Mouse (Mus musculus): ENCODE results near the gene Usp43. TPM values are rescaled to one million over a fixed set of nuclear protein-coding genes. Genes with fewer than 3 reads are reported as not detected.

The Usp43 gene
- polyA plus RNA-seq, 1 experiment from 2014 or later: 1.9 TPM

- no peaks in the 10 kb centered on the region for H3K36me3 ChIP-seq (ENCODE audit: insufficient read depth, low read length)
- ATAC-seq (ENCODE audit: low FRiP score, low TSS enrichment): no peak
- H3K9me3 ChIP-seq (ENCODE audit: low read length): no peaks in the 10 kb centered on the region
- no peak overlapping the region for H3K27ac ChIP-seq (ENCODE audit: low read length)
- H3K4me1 ChIP-seq (ENCODE audit: insufficient read depth, low read length): no peaks in the 10 kb centered on the region
- no peaks in the 10 kb centered on the region for H3K27me3 ChIP-seq (ENCODE audit: insufficient read depth, low read length)
- no peak overlapping the region for H3K4me2 ChIP-seq (replicated peaks; ENCODE audit: low read depth, low read length)
- H3K4me3 ChIP-seq (ENCODE audit: low read length): no peak overlapping the region
- WGBS: 89% methylated on average over 6 of the region's 6 CpGs
- no peak overlapping the region for H3K9ac ChIP-seq (replicated peaks; ENCODE audit: low read length)
Observed at GRCm38 (mm10) chr11:67821560-67821959, 100.4 kb downstream of the Usp43 start.

DNA sequence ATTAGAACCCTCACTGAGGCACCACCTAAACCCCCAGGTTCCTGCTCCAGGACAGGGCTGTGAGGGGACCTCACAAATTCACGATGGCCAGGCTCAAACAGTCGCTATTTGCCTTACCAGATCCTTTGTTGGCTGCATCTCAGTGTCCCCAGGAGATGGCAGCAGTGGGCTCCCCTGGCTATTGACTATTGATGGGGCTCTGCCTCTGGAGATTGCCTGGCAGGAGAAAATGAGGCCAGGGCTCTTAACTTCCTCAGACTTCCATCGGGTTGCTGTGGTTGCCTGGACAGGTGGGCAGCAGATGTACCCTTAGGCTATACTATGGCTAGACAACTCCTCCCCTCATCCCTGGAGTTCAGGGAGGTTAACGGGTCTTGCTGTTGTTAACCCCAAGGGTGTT lies 101.7 kb downstream of the Usp43 start:
- 24% methylated on average over 4 of the region's 4 CpGs for WGBS

GRCm38 (mm10) chr11:67819604-67820003 lies 102.3 kb downstream of the Usp43 start:
- no peaks in the 10 kb centered on the region for H3K36me3 ChIP-seq (ENCODE audit: insufficient read depth, low read length)
- peak overlapping the region; percentile 36 for H3K4me2 ChIP-seq (replicated peaks; ENCODE audit: low read depth, low read length)
- ATAC-seq (ENCODE audit: low FRiP score, low TSS enrichment): 0 out of 2 replicates have a peak, but pooled peaks have one; percentile 19
- H3K9me3 ChIP-seq (ENCODE audit: low read length): no peaks in the 10 kb centered on the region
- 0 out of 2 replicates have a peak overlapping the region, but pooled peaks have one; percentile 8 for H3K9ac ChIP-seq (replicated peaks; ENCODE audit: low read length)
- H3K27ac ChIP-seq (ENCODE audit: low read length): no peak overlapping the region
- no peaks in the 10 kb centered on the region for H3K27me3 ChIP-seq (ENCODE audit: insufficient read depth, low read length)
- H3K4me1 ChIP-seq (ENCODE audit: insufficient read depth, low read length): no peaks in the 10 kb centered on the region
- 0 out of 2 replicates have a peak overlapping the region, but pooled peaks have one; percentile 5 for H3K4me3 ChIP-seq (ENCODE audit: low read length)
- WGBS: 14% methylated on average over 5 of the region's 5 CpGs

More for the DNA sequence above, 101.7 kb downstream of the Usp43 start:
- Histone ChIP-seq H3K4me2 (replicated peaks; ENCODE audit: low read depth, low read length) (no peak overlapping the region), H3K36me3 (ENCODE audit: insufficient read depth, low read length) (no peaks in the 10 kb centered on the region), H3K27me3 (ENCODE audit: insufficient read depth, low read length) (no peaks in the 10 kb centered on the region), H3K27ac (ENCODE audit: low read length) (no peak overlapping the region), H3K4me3 (ENCODE audit: low read length) (no peak overlapping the region), H3K9ac (replicated peaks; ENCODE audit: low read length) (no peak overlapping the region), H3K9me3 (ENCODE audit: low read length) (no peaks in the 10 kb centered on the region), H3K4me1 (ENCODE audit: insufficient read depth, low read length) (no peaks in the 10 kb centered on the region)
- no peak for ATAC-seq (ENCODE audit: low FRiP score, low TSS enrichment)

DNA sequence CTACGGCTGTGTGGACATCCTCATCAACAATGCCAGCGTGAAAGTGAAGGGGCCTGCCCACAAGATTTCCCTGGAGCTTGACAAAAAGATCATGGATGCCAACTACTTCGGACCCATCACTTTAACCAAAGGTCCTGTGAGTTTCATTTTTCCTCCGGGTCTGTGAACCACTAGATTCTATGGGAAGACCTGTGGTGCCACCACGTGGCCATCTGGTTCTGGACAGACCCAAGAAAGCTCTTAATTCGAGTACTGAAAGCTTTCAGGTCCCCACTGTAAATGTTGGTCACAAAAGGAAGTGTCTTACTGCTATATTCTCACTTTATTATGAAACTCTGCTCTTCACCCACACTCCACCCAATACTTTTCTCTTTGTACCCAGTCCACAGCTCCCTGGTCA lies 110.4 kb downstream of the Usp43 start:
- ATAC-seq (ENCODE audit: low FRiP score, low TSS enrichment): no peak
- Histone ChIP-seq H3K9ac (replicated peaks; ENCODE audit: low read length) (no peak overlapping the region), H3K9me3 (ENCODE audit: low read length) (no peaks in the 10 kb centered on the region), H3K36me3 (ENCODE audit: insufficient read depth, low read length) (no peaks in the 10 kb centered on the region), H3K4me1 (ENCODE audit: insufficient read depth, low read length) (no peaks in the 10 kb centered on the region), H3K4me2 (replicated peaks; ENCODE audit: low read depth, low read length) (no peak overlapping the region), H3K4me3 (ENCODE audit: low read length) (no peak overlapping the region), H3K27me3 (ENCODE audit: insufficient read depth, low read length) (no peaks in the 10 kb centered on the region), H3K27ac (ENCODE audit: low read length) (no peak overlapping the region)
- whole genome bisulfite sequencing: 81% methylated on average over 6 of the region's 6 CpGs

- no peak overlapping the region for H3K4me2 ChIP-seq (replicated peaks; ENCODE audit: low read depth, low read length)
- WGBS: 78% methylated on average over 5 of the region's 5 CpGs
- no peak for ATAC-seq (ENCODE audit: low FRiP score, low TSS enrichment)
Observed at GRCm38 (mm10) chr11:67808051-67808450, 113.9 kb downstream of the Usp43 start.

DNA sequence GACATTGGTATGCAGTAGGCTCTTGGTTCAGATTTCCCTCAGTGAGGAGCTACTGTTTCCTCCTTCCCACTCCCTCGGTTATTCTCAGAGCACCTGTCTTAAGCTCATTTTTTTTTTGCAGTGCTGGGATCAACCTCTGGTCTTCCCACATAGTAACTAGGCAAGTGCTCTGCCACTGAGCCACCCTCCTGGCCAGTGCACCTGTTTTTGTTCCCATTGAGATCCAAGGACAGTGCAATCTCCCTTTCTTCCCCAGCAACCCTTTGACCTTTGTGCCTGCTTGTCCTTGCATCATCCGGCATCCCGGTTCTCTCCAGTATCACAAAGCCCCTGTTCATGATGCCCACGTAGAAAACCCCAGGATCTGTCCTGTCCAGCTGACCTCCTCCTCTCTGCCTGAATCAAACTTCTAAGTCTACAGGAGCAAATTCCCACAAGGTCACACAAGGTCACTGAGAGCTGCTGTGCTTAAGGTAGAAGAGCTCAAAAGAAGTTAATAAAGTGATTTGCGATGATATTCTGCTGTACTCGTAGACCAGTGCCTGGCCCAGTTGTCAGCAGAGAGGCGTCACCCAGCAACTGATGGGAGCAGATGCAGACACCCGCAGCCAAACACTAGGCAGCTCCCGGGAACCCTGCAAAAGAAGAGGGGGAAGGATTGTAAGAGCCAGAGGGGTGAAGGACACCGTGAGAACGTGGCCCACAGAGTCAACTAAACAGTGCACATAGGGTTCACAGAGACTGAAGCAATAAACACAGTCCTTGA lies 114.9 kb downstream of the Usp43 start:
- H3K9me3 ChIP-seq (ENCODE audit: low read length): no peaks in the 10 kb centered on the region
- H3K4me2 ChIP-seq (replicated peaks; ENCODE audit: low read depth, low read length): no peak overlapping the region
- no peak overlapping the region for H3K9ac ChIP-seq (replicated peaks; ENCODE audit: low read length)
- WGBS: 81% methylated on average over 11 of the region's 11 CpGs
- no peaks in the 10 kb centered on the region for H3K4me1 ChIP-seq (ENCODE audit: insufficient read depth, low read length)
- ATAC-seq (ENCODE audit: low FRiP score, low TSS enrichment): no peak
- no peaks in the 10 kb centered on the region for H3K36me3 ChIP-seq (ENCODE audit: insufficient read depth, low read length)
- H3K27ac ChIP-seq (ENCODE audit: low read length): no peak overlapping the region
- H3K4me3 ChIP-seq (ENCODE audit: low read length): no peak overlapping the region
- H3K27me3 ChIP-seq (ENCODE audit: insufficient read depth, low read length): no peaks in the 10 kb centered on the region

More at GRCm38 (mm10) chr11:67808051-67808450, 113.9 kb downstream of the Usp43 start:
- H3K27me3 ChIP-seq (ENCODE audit: insufficient read depth, low read length): no peaks in the 10 kb centered on the region
- H3K4me1 ChIP-seq (ENCODE audit: insufficient read depth, low read length): no peaks in the 10 kb centered on the region
- no peaks in the 10 kb centered on the region for H3K36me3 ChIP-seq (ENCODE audit: insufficient read depth, low read length)
- H3K9ac ChIP-seq (replicated peaks; ENCODE audit: low read length): no peak overlapping the region
- H3K27ac ChIP-seq (ENCODE audit: low read length): no peak overlapping the region
- H3K9me3 ChIP-seq (ENCODE audit: low read length): no peaks in the 10 kb centered on the region
- no peak overlapping the region for H3K4me3 ChIP-seq (ENCODE audit: low read length)

DNA sequence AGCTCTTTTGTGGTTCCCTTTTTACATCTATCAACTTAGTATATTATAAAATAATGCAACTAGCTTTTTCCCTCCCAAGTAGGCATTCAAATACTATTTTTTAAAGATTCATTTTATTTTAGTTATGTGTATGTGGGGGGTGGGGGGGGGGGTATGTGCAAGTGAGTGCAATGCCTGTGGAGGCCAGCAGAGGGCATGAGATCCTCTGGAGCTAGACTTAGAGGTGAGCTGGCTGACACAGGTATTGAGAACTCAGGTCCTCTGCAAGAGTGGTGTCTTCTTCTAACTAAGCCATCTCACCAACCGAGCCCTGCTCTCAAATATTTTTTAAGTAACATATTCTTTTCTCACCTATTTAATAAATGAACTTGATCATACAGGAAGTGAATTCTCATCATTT lies 116.4 kb downstream of the Usp43 start:
- no peak for ATAC-seq (ENCODE audit: low FRiP score, low TSS enrichment)
- no peaks in the 10 kb centered on the region for H3K36me3 ChIP-seq (ENCODE audit: insufficient read depth, low read length)
- no peak overlapping the region for H3K9ac ChIP-seq (replicated peaks; ENCODE audit: low read length)
- no peak overlapping the region for H3K4me2 ChIP-seq (replicated peaks; ENCODE audit: low read depth, low read length)
- 92% methylated on average over 1 of the region's 1 CpGs for whole genome bisulfite sequencing
- H3K27me3 ChIP-seq (ENCODE audit: insufficient read depth, low read length): no peaks in the 10 kb centered on the region
- no peak overlapping the region for H3K27ac ChIP-seq (ENCODE audit: low read length)
- H3K9me3 ChIP-seq (ENCODE audit: low read length): no peaks in the 10 kb centered on the region
- H3K4me3 ChIP-seq (ENCODE audit: low read length): no peak overlapping the region
- H3K4me1 ChIP-seq (ENCODE audit: insufficient read depth, low read length): 0 out of 2 replicates have a peak, but pooled peaks cover 4% of the 10 kb centered on the region

Other genes starting within 250 kb of the Usp43 start
- not detected in 2 replicates for gene Rcvrn, start 226.8 kb downstream of the Usp43 start, polyA plus RNA-seq (2015; fragmentation: Nextera tagmentation; extraction: Ambion mirVana)
- gene Glp2r, start 151.0 kb downstream of the Usp43 start, polyA plus RNA-seq (2015; fragmentation: Nextera tagmentation; extraction: Ambion mirVana): 0.07 TPM in 1 of 2 replicates, not detected in the other
- gene Gsg1l2, start 147.5 kb downstream of the Usp43 start, polyA plus RNA-seq (2015; fragmentation: Nextera tagmentation; extraction: Ambion mirVana): not detected in 2 replicates
- gene Dhrs7c, start 124.0 kb downstream of the Usp43 start, polyA plus RNA-seq (2015; fragmentation: Nextera tagmentation; extraction: Ambion mirVana): 0.29 and 0.42 TPM in 2 replicates
- gene Cfap52, start 43.5 kb upstream of the Usp43 start, polyA plus RNA-seq (2015; fragmentation: Nextera tagmentation; extraction: Ambion mirVana): 1.7 and 2.2 TPM in 2 replicates
- gene Stx8, start 44.0 kb upstream of the Usp43 start, polyA plus RNA-seq (2015; fragmentation: Nextera tagmentation; extraction: Ambion mirVana): 48.9 and 49.6 TPM in 2 replicates

Data from kidney, embryonic 16.5 days (tissue).